Mouse (Mus musculus) cortical plate, adult 2 months (tissue): ENCODE results near the gene B4galt5. TPM values are rescaled to one million over a fixed set of nuclear protein-coding genes. Genes with fewer than 3 reads are reported as not detected.

Experiments used
- H3K27ac ChIP-seq: fragments of 200-500 bp; 2 replicates; pipeline ENCODE4 v1.5.1; 2012; ENCODE audit warnings: low read length, control low read depth, inconsistent platforms; ENCODE audit not compliant: insufficient read depth
- H3K4me1 ChIP-seq: fragments of 200-500 bp; 2 replicates; pipeline ENCODE4 v1.6.1; 2011; ENCODE audit warnings: low read length; ENCODE audit not compliant: control insufficient read depth, insufficient read depth
- H3K4me3 ChIP-seq: fragments of 200-500 bp; 2 replicates; pipeline ENCODE4 v1.5.1; 2011; ENCODE audit warnings: mild to moderate bottlenecking, low read length, control low read depth; ENCODE audit not compliant: insufficient read depth
- CTCF ChIP-seq: fragments of 200-500 bp; IDR thresholded peaks from 2 replicates; pipeline ENCODE4 v1.5.1; 2011; ENCODE audit warnings: mild to moderate bottlenecking, control low read depth, low read length; ENCODE audit not compliant: insufficient read depth; ENCODE audit errors: extremely low read depth
- POLR2A ChIP-seq: fragments of 200-500 bp; IDR thresholded peaks from 2 replicates; pipeline ENCODE4 v1.6.1; 2011; ENCODE audit warnings: mild to moderate bottlenecking, low read length, control low read depth; ENCODE audit not compliant: insufficient read depth; ENCODE audit errors: extremely low read depth
- polyA plus RNA-seq: library from polyadenylated mRNA; depleted of rRNA; stranded (reverse); fragments of >200 nt; gene quantifications from 2 replicates; pipeline ENCODE4 v1.2.3, GENCODE M21; 2012

B4galt5 gene
- polyA plus RNA-seq, 1 experiment, result 35.3 TPM

- no peak overlapping the region for H3K27ac ChIP-seq
- TF ChIP-seq CTCF, result no peak
- TF ChIP-seq POLR2A, result no peak
- peaks cover 2% of the 10 kb centered on the region; the same call in 1 of the 2 replicates for H3K4me1 ChIP-seq
- no peak overlapping the region for H3K4me3 ChIP-seq
Observed at GRCm38 (mm10) chr2:167306273-167306594, 42.7 kb downstream of the B4galt5 start.

DNA sequence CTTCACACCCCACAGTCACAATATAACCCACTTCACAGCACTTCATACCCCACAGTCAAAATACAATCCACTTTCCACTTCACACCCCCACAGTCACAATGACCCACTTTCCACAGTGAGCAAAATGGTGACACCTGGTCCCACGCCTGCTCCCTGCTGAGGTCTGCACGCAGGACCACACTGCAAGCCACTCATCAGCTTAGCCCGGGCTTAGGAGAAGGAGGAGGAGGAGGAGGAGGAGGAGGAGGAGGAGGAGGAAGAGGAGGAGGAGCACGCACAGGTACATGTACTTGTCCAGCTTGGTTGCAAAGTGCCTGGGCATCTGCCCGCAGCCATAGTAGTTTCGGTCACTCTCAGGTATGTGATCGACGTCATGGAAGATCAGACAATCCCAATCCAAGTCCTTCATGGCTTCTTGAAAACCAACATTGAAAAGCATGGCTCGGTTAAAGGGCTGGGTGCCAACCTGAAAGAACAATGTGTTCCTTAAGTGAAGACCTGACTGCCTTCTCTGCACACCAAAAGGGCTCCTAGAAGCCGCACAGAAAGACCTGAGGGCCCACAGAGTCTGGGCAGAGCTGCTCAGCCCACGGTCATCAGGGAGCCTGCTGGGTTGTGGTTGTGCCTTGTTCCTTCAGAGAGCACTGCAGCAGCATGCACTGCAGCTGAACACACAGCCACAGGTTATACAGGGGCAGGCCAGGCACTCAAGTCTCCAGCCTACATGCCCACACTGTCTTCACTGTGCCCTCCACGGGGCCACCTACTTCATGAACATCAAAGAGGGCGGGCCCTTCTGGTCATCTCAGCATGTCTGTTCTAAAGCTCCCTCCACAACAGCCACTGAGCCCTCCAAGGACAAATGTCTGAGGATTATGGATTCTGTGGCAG lies 43.4 kb downstream of the B4galt5 start:
- TF ChIP-seq POLR2A (no peak), CTCF (no peak)
- peaks cover 2% of the 10 kb centered on the region; the same call in 1 of the 2 replicates for H3K4me1 ChIP-seq
- H3K4me3 ChIP-seq, result no peak overlapping the region
- H3K27ac ChIP-seq, result no peak overlapping the region

GRCm38 (mm10) chr2:167304651-167305381 lies 44.2 kb downstream of the B4galt5 start:
- Histone ChIP-seq H3K4me3 (no peak overlapping the region), H3K27ac (no peak overlapping the region), H3K4me1 (peaks cover 2% of the 10 kb centered on the region)
- TF ChIP-seq CTCF (no peak), POLR2A (no peak)

DNA sequence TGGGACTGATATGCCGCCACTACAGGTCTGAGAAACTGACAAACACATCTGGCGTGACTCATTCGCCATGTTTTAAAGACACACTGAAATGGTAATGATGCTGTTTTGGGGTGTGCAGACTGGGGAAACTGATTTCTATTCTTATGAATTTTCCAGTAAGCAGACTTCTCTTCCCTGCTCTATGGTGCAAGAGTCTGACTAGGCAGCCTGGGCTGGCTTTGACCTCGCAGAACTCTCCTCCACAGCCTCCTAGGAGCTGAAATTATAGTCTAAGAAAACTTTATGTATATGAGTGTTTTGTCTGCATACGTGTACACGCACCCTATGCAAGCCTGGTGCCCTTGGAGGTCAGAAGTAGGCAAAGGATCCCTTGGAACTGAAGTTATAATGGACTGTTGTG lies 45.2 kb downstream of the B4galt5 start:
- H3K4me3 ChIP-seq, result no peak overlapping the region
- peaks cover 4% of the 10 kb centered on the region for H3K4me1 ChIP-seq
- no peak overlapping the region for H3K27ac ChIP-seq
- TF ChIP-seq POLR2A, result no peak
- TF ChIP-seq CTCF, result no peak

GRCm38 (mm10) chr2:167303196-167303595 lies 45.8 kb downstream of the B4galt5 start:
- Histone ChIP-seq H3K4me3 (no peak overlapping the region), H3K4me1 (peaks cover 6% of the 10 kb centered on the region), H3K27ac (no peak overlapping the region)
- no peak for TF ChIP-seq CTCF
- no peak for TF ChIP-seq POLR2A

- no peak overlapping the region for H3K27ac ChIP-seq
- H3K4me3 ChIP-seq, result no peak overlapping the region
- TF ChIP-seq CTCF (no peak), POLR2A (no peak)
- peaks cover 6% of the 10 kb centered on the region for H3K4me1 ChIP-seq
Observed at GRCm38 (mm10) chr2:167302641-167303040, 46.3 kb downstream of the B4galt5 start.

DNA sequence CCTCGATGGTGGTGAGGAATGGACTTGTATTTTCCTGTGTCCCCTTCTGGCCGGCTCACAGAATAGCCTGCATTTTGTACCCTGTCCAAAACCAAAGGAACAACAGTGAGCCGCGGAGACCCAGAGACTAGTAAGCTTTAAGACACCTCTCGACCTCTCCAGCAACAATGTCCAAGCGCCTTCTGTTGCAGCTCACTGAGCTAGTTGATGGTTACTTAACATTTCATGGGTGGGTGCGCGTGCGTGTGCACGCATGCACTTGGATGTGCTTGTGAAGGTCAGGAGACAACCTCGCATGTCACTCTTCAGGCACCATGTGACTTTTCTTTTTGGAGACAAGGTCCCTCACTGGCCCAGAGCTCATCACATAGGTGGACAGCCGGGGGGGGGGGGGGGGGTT lies 47.0 kb downstream of the B4galt5 start:
- H3K4me1 ChIP-seq, result peaks cover 6% of the 10 kb centered on the region
- H3K27ac ChIP-seq, result no peak overlapping the region
- H3K4me3 ChIP-seq, result no peak overlapping the region
- TF ChIP-seq POLR2A, result no peak
- TF ChIP-seq CTCF, result no peak

DNA sequence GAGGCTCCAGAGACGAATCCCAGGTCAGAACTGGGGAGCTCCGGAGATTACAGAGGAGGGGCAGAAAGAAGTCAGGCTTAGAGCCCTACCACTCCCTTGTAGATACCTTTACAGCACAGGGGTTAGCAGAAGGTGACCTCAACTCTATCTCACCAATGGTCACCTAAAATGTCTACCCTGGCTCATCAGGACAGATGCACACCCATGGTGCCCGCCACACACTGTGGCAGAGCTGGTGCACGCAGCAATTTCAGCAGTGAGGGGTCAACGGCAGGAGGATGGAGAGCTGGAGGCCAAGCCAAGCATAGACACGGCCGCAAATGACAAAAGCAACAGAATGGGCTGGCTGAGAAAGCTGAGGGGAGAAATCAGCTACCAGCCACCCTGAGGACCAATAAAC lies 47.4 kb downstream of the B4galt5 start:
- Histone ChIP-seq H3K27ac (no peak overlapping the region), H3K4me3 (no peak overlapping the region), H3K4me1 (peaks cover 6% of the 10 kb centered on the region)
- no peak for TF ChIP-seq POLR2A
- TF ChIP-seq CTCF, result no peak

- peaks cover 6% of the 10 kb centered on the region for H3K4me1 ChIP-seq
- TF ChIP-seq CTCF (no peak), POLR2A (no peak)
- no peak overlapping the region for H3K4me3 ChIP-seq
- H3K27ac ChIP-seq, result no peak overlapping the region
Observed at GRCm38 (mm10) chr2:167300943-167301497, 48.0 kb downstream of the B4galt5 start.
